Mouse (Mus musculus): ENCODE measurements around the gene Slc35g3.
"Not testable (repeated sequence)": the region's sequence is repeated elsewhere in the genome, so short reads cannot be mapped to it uniquely, and the experiment has no call there.

The Slc35g3 gene

GRCm38 (mm10) chr11:69754701-69755100 is 7.1 kb downstream of the Slc35g3 start:
- peak; percentile 82 for DNase-seq (ENCODE audit: low spot score)

- no peak for DNase-seq (ENCODE audit: low spot score)
Measured at GRCm38 (mm10) chr11:69754233-69754632, 7.5 kb downstream of the Slc35g3 start.

- no peak for DNase-seq (ENCODE audit: low spot score)
Measured at GRCm38 (mm10) chr11:69752686-69753085, 9.1 kb downstream of the Slc35g3 start.

- no peak for DNase-seq (ENCODE audit: low spot score)
Measured at GRCm38 (mm10) chr11:69751635-69752034, 10.1 kb downstream of the Slc35g3 start.

- DNase-seq (ENCODE audit: low spot score), result not testable (repeated sequence)
Measured at GRCm38 (mm10) chr11:69731408-69731807, 30.4 kb downstream of the Slc35g3 start.

- peak; percentile 39 for DNase-seq (ENCODE audit: low spot score)
Measured at GRCm38 (mm10) chr11:69729063-69729462, 32.7 kb downstream of the Slc35g3 start.

GRCm38 (mm10) chr11:69725951-69726350 is 35.8 kb downstream of the Slc35g3 start:
- no peak for DNase-seq (ENCODE audit: low spot score)

- no peak for DNase-seq (ENCODE audit: low spot score)
Measured at GRCm38 (mm10) chr11:69723074-69723473, 38.7 kb downstream of the Slc35g3 start.

GRCm38 (mm10) chr11:69720852-69721251 is 40.9 kb downstream of the Slc35g3 start:
- DNase-seq (ENCODE audit: low spot score), result peak; percentile 22

- no peak for DNase-seq (ENCODE audit: low spot score)
Measured at GRCm38 (mm10) chr11:69719423-69719822, 42.3 kb downstream of the Slc35g3 start.

- DNase-seq (ENCODE audit: low spot score), result no peak
Measured at GRCm38 (mm10) chr11:69718661-69719060, 43.1 kb downstream of the Slc35g3 start.

- no peak for DNase-seq (ENCODE audit: low spot score)
Measured at GRCm38 (mm10) chr11:69716953-69717352, 44.8 kb downstream of the Slc35g3 start.

- DNase-seq (ENCODE audit: low spot score), result peak; percentile 48
Measured at GRCm38 (mm10) chr11:69715929-69716328, 45.8 kb downstream of the Slc35g3 start.

- DNase-seq (ENCODE audit: low spot score), result no peak
Measured at GRCm38 (mm10) chr11:69715482-69715881, 46.3 kb downstream of the Slc35g3 start.

GRCm38 (mm10) chr11:69714636-69715329 is 47.0 kb downstream of the Slc35g3 start:
- no peak for DNase-seq (ENCODE audit: low spot score)

- DNase-seq (ENCODE audit: low spot score), result no peak
Measured at GRCm38 (mm10) chr11:69712954-69713672, 48.7 kb downstream of the Slc35g3 start.

- no peak for DNase-seq (ENCODE audit: low spot score)
Measured at GRCm38 (mm10) chr11:69711082-69711481, 50.7 kb downstream of the Slc35g3 start.

GRCm38 (mm10) chr11:69710470-69710869 is 51.3 kb downstream of the Slc35g3 start:
- DNase-seq (ENCODE audit: low spot score), result no peak
